Mouse (Mus musculus) hindbrain, embryonic 13.5 days (tissue): ENCODE data around the gene Nog. TPM values are rescaled to one million over a fixed set of nuclear protein-coding genes. Genes with fewer than 3 reads are reported as not detected.
A peak's percentile ranks its signal among the peaks of the same experiment; 100 is the strongest.

ENCODE experiments used
- ATAC-seq: fragments of 200-750 bp; cut with Nextera tagmentation; 2 replicates; pipeline ENCODE4 v1.8.0; 2017; ENCODE audit warnings: moderate TSS enrichment; ENCODE audit not compliant: low FRiP score
- H3K27ac ChIP-seq: fragments of 300-500 bp; sonication (generic); 2 replicates; pipeline ENCODE4 v1.5.1; 2015; ENCODE audit warnings: inconsistent platforms, mild to moderate bottlenecking, moderate library complexity
- H3K27me3 ChIP-seq: fragments of 300-500 bp; sonication (generic); 2 replicates; pipeline ENCODE4 v1.6.1; 2015; ENCODE audit warnings: mild to moderate bottlenecking, inconsistent platforms
- H3K36me3 ChIP-seq: fragments of 300-500 bp; sonication (generic); 2 replicates; pipeline ENCODE4 v1.6.1; 2015; ENCODE audit warnings: mild to moderate bottlenecking, inconsistent platforms
- H3K4me1 ChIP-seq: fragments of 300-500 bp; sonication (generic); replicated peaks from 2 replicates; pipeline ENCODE4 v1.6.1; 2015; ENCODE audit warnings: inconsistent platforms
- H3K4me2 ChIP-seq: fragments of 300-500 bp; sonication (generic); 2 replicates; pipeline ENCODE4 v1.6.1; 2015; ENCODE audit warnings: inconsistent platforms, mild to moderate bottlenecking, moderate library complexity
- H3K4me3 ChIP-seq: fragments of 300-500 bp; sonication (generic); 2 replicates; pipeline ENCODE4 v1.5.1; 2015; ENCODE audit warnings: mild to moderate bottlenecking, inconsistent platforms
- H3K9ac ChIP-seq: fragments of 300-500 bp; sonication (generic); 2 replicates; pipeline ENCODE4 v1.6.1; 2015; ENCODE audit warnings: mild to moderate bottlenecking, inconsistent platforms
- H3K9me3 ChIP-seq: fragments of 300-500 bp; sonication (generic); 2 replicates; pipeline ENCODE4 v1.6.1; 2016; ENCODE audit warnings: inconsistent platforms
- WGBS: fragments of 180-500 bp; shearing (Covaris S2); methylation state at CpG from one replicate; pipeline ENCODE4 v1.1.7; 2015; 5-methylcytosine and 5-hydroxymethylcytosine counted together
- polyA plus RNA-seq: library from polyadenylated mRNA; unstranded; fragments of >200 nt; fragmentation: Nextera tagmentation; extraction: Ambion mirVana; gene quantifications from 2 replicates; pipeline ENCODE4 v1.2.1, GENCODE M21; 2015

The Nog gene
- polyA plus RNA-seq, 1 experiment from 2014 or later = 2.7 TPM

- Histone ChIP-seq H3K27ac (peak overlapping the region; percentile 88), H3K9ac (peak overlapping the region; percentile 79; the same call in 1 of the 2 replicates), H3K36me3 (no peaks in the 10 kb centered on the region), H3K4me2 (peak overlapping the region; percentile 94), H3K4me1 (peaks cover 24% of the 10 kb centered on the region), H3K27me3 (peaks cover 11% of the 10 kb centered on the region; the same call in 1 of the 2 replicates), H3K4me3 (peak overlapping the region; percentile 69), H3K9me3 (no peaks in the 10 kb centered on the region)
- ATAC-seq = peak; percentile 70
- 1% methylated on average over 16 of the region's 16 CpGs for WGBS
These were observed 1.3 kb upstream of the Nog start for GRCm38 (mm10) chr11:89303421-89303820.

GRCm38 (mm10) chr11:89302816-89303180, 666 bp upstream of the Nog start:
- no peaks in the 10 kb centered on the region for H3K36me3 ChIP-seq
- peak; percentile 78 for ATAC-seq
- 0% methylated on average over 12 of the region's 29 CpGs for WGBS
- peak overlapping the region; percentile 69 for H3K4me3 ChIP-seq
- peak overlapping the region; percentile 94 for H3K4me2 ChIP-seq
- H3K9ac ChIP-seq = peak overlapping the region; percentile 79
- peaks cover 11% of the 10 kb centered on the region; the same call in 1 of the 2 replicates for H3K27me3 ChIP-seq
- peaks cover 30% of the 10 kb centered on the region for H3K4me1 ChIP-seq
- H3K9me3 ChIP-seq = no peaks in the 10 kb centered on the region
- H3K27ac ChIP-seq = peak overlapping the region; percentile 88

GRCm38 (mm10) chr11:89301331-89302055, 639 bp downstream of the Nog start:
- under 1% methylated on average over 44 of the region's 53 CpGs for WGBS

GRCm38 (mm10) chr11:89299784-89300775, 2.1 kb downstream of the Nog start:
- no peak for ATAC-seq
- H3K27ac ChIP-seq = no peak overlapping the region
- peaks cover 23% of the 10 kb centered on the region; the same call in 1 of the 2 replicates for H3K27me3 ChIP-seq
- peaks cover 34% of the 10 kb centered on the region for H3K4me1 ChIP-seq
- H3K36me3 ChIP-seq = no peaks in the 10 kb centered on the region
- H3K4me3 ChIP-seq = peak overlapping the region; percentile 45
- H3K9me3 ChIP-seq = no peaks in the 10 kb centered on the region
- H3K4me2 ChIP-seq = peak overlapping the region; percentile 94
- H3K9ac ChIP-seq = peak overlapping the region; percentile 60
- WGBS = 2% methylated on average over 18 of the region's 26 CpGs

More at GRCm38 (mm10) chr11:89301331-89302055, 639 bp downstream of the Nog start:
- Histone ChIP-seq H3K27me3 (peaks cover 15% of the 10 kb centered on the region; the same call in 1 of the 2 replicates), H3K9me3 (no peaks in the 10 kb centered on the region), H3K4me2 (peak overlapping the region; percentile 94), H3K9ac (peak overlapping the region; percentile 79), H3K27ac (peak overlapping the region; percentile 88), H3K36me3 (no peaks in the 10 kb centered on the region), H3K4me1 (peaks cover 34% of the 10 kb centered on the region), H3K4me3 (peak overlapping the region; percentile 69)
- ATAC-seq = no peak

- WGBS = under 1% methylated on average over 24 of the region's 36 CpGs
- Histone ChIP-seq H3K4me3 (peak overlapping the region; percentile 45), H3K27me3 (peaks cover 24% of the 10 kb centered on the region), H3K4me2 (peak overlapping the region; percentile 94), H3K27ac (peak overlapping the region; percentile 76; the same call in 1 of the 2 replicates), H3K36me3 (no peaks in the 10 kb centered on the region), H3K9me3 (no peaks in the 10 kb centered on the region), H3K9ac (peak overlapping the region; percentile 60), H3K4me1 (peaks cover 34% of the 10 kb centered on the region)
- 0 out of 2 replicates have a peak, but pooled peaks have one; percentile 23 for ATAC-seq
These were observed 2.9 kb downstream of the Nog start for GRCm38 (mm10) chr11:89299116-89299783.

GRCm38 (mm10) chr11:89298285-89299010, 3.7 kb downstream of the Nog start:
- Histone ChIP-seq H3K9ac (peak overlapping the region; percentile 55), H3K27ac (peak overlapping the region; percentile 76), H3K4me1 (peaks cover 34% of the 10 kb centered on the region), H3K36me3 (no peaks in the 10 kb centered on the region), H3K27me3 (peaks cover 24% of the 10 kb centered on the region), H3K4me3 (peak overlapping the region; percentile 45), H3K9me3 (no peaks in the 10 kb centered on the region), H3K4me2 (peak overlapping the region; percentile 94)
- WGBS = 1% methylated on average over 51 of the region's 51 CpGs
- ATAC-seq = peak; percentile 38

- Histone ChIP-seq H3K27ac (peak overlapping the region; percentile 76), H3K9me3 (no peaks in the 10 kb centered on the region), H3K9ac (peak overlapping the region; percentile 55; the same call in 1 of the 2 replicates), H3K4me1 (peaks cover 34% of the 10 kb centered on the region), H3K36me3 (no peaks in the 10 kb centered on the region), H3K4me2 (peak overlapping the region; percentile 94), H3K4me3 (no peak overlapping the region), H3K27me3 (peaks cover 24% of the 10 kb centered on the region)
- ATAC-seq = no peak
- 40% methylated on average over 5 of the region's 5 CpGs for WGBS
These were observed 4.6 kb downstream of the Nog start for GRCm38 (mm10) chr11:89297521-89297920.

GRCm38 (mm10) chr11:89269809-89270361, 32.2 kb downstream of the Nog start:
- WGBS = 87% methylated on average over 13 of the region's 13 CpGs
- Histone ChIP-seq H3K27ac (no peak overlapping the region), H3K36me3 (no peaks in the 10 kb centered on the region), H3K9ac (no peak overlapping the region), H3K9me3 (0 out of 2 replicates have a peak, but pooled peaks cover 5% of the 10 kb centered on the region), H3K4me3 (no peak overlapping the region), H3K27me3 (no peaks in the 10 kb centered on the region), H3K4me1 (no peaks in the 10 kb centered on the region), H3K4me2 (no peak overlapping the region)
- ATAC-seq = no peak

GRCm38 (mm10) chr11:89267520-89267919, 34.6 kb downstream of the Nog start:
- Histone ChIP-seq H3K9me3 (0 out of 2 replicates have a peak, but pooled peaks cover 5% of the 10 kb centered on the region), H3K9ac (no peak overlapping the region), H3K36me3 (no peaks in the 10 kb centered on the region), H3K27me3 (no peaks in the 10 kb centered on the region), H3K4me2 (no peak overlapping the region), H3K27ac (no peak overlapping the region), H3K4me3 (no peak overlapping the region), H3K4me1 (0 out of 2 replicates have a peak, but pooled peaks cover 7% of the 10 kb centered on the region)
- ATAC-seq = no peak
- 90% methylated on average over 3 of the region's 3 CpGs for WGBS

- Histone ChIP-seq H3K27me3 (no peaks in the 10 kb centered on the region), H3K9ac (no peak overlapping the region), H3K27ac (no peak overlapping the region), H3K4me3 (no peak overlapping the region), H3K36me3 (no peaks in the 10 kb centered on the region), H3K9me3 (0 out of 2 replicates have a peak, but pooled peaks cover 5% of the 10 kb centered on the region), H3K4me1 (0 out of 2 replicates have a peak, but pooled peaks cover 7% of the 10 kb centered on the region), H3K4me2 (no peak overlapping the region)
- ATAC-seq = no peak
- 60% methylated on average over 4 of the region's 4 CpGs for WGBS
These were observed 37.1 kb downstream of the Nog start for GRCm38 (mm10) chr11:89265080-89265479.
